Mouse (Mus musculus) c-Kit-positive CD71-positive TER-119-positive erythroid progenitor cells, embryonic 14.5 days (primary cell): ENCODE results near the gene Gm9573.
A peak's percentile ranks its signal among the peaks of the same experiment; 100 is the strongest.

ENCODE experiments used
- DNase-seq: peaks from one replicate; pipeline ENCODE4 v3.0.0-alpha.2; 2013; ENCODE audit warnings: low spot score

The Gm9573 gene

GRCm38 (mm10) chr17:35626537-35626936, at the start of gene Gm9573:
Gene Gm9573, minus strand, starts transcription at chr17:35626637.
- DNase-seq, result no peak

GRCm38 (mm10) chr17:35673416-35674035, 47.1 kb upstream of the Gm9573 start, which contains the start of gene Gtf2h4:
Gene Gtf2h4, minus strand, starts transcription at chr17:35673739.
- peak; percentile 92 for DNase-seq

GRCm38 (mm10) chr17:35672527-35672926, 46.1 kb upstream of the Gm9573 start:
- DNase-seq, result no peak

- no peak for DNase-seq
These were observed 45.4 kb upstream of the Gm9573 start for GRCm38 (mm10) chr17:35671846-35672245.

GRCm38 (mm10) chr17:35669731-35670130, 43.3 kb upstream of the Gm9573 start:
- DNase-seq, result no peak

GRCm38 (mm10) chr17:35667334-35668065, 41.1 kb upstream of the Gm9573 start, which contains the start of gene Vars2:
Gene Vars2, minus strand, starts transcription at chr17:35667592.
- peak; percentile 94 for DNase-seq

- DNase-seq, result no peak
These were observed 40.4 kb upstream of the Gm9573 start for GRCm38 (mm10) chr17:35666851-35667256.

GRCm38 (mm10) chr17:35665957-35666515, 39.6 kb upstream of the Gm9573 start:
- no peak for DNase-seq

- no peak for DNase-seq
These were observed 26.6 kb upstream of the Gm9573 start for GRCm38 (mm10) chr17:35653086-35653485.

GRCm38 (mm10) chr17:35649429-35649828, 23.0 kb upstream of the Gm9573 start:
- DNase-seq, result no peak

GRCm38 (mm10) chr17:35643609-35644236, 17.3 kb upstream of the Gm9573 start, which contains the start of gene Mucl3:
Gene Mucl3, minus strand, starts transcription at chr17:35643695.
- no peak for DNase-seq

- no peak for DNase-seq
These were observed 12.9 kb upstream of the Gm9573 start for GRCm38 (mm10) chr17:35639352-35639751.

GRCm38 (mm10) chr17:35638475-35639190, 12.2 kb upstream of the Gm9573 start:
- DNase-seq, result peak; percentile 18

GRCm38 (mm10) chr17:35636363-35636762, 9.9 kb upstream of the Gm9573 start:
- DNase-seq, result no peak

GRCm38 (mm10) chr17:35635699-35636111, 9.3 kb upstream of the Gm9573 start:
- peak; percentile 56 for DNase-seq

- DNase-seq, result no peak
These were observed 8.8 kb upstream of the Gm9573 start for GRCm38 (mm10) chr17:35635202-35635601.

- no peak for DNase-seq
These were observed 7.6 kb upstream of the Gm9573 start for GRCm38 (mm10) chr17:35633992-35634391.

GRCm38 (mm10) chr17:35617127-35617526, 9.3 kb downstream of the Gm9573 start:
- no peak for DNase-seq

GRCm38 (mm10) chr17:35601736-35602354, 24.6 kb downstream of the Gm9573 start:
- DNase-seq, result no peak

GRCm38 (mm10) chr17:35601249-35601648, 25.2 kb downstream of the Gm9573 start, which contains the start of gene Sfta2:
Gene Sfta2, plus strand, starts transcription at chr17:35601549.
- DNase-seq, result no peak

- DNase-seq, result no peak
These were observed 29.0 kb downstream of the Gm9573 start for GRCm38 (mm10) chr17:35597399-35597798.
